Mouse (Mus musculus): ENCODE data around the gene Rhox7a. TPM values are rescaled to one million over a fixed set of nuclear protein-coding genes. Genes with fewer than 3 reads are reported as not detected.
"Not testable (repeated sequence)": the region's sequence is repeated elsewhere in the genome, so short reads cannot be mapped to it uniquely, and the experiment has no call there.

The Rhox7a gene
- polyA plus RNA-seq (2015; fragmentation: Nextera tagmentation; extraction: Ambion mirVana) = not detected in 2 replicates

DNA sequence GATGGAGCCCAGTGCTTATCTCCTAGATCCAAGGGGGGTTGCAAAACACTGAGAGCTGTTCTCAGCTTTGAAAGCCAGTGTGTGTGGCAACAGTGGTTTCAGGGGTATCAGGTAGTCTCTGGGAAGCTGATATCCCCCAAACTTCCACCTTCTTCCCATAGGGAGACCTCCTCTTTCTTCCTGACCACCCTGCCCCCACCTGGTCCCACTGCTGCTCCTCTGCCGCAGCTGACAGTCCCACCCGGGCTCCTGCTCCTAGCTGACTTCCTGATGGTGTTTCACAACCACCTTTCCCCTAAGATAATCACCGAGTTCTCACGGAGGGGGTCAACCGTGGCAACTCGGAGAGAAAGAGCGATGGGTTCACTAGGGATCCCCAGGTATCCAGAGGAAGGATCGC lies at the start of gene Rhox7a:
Gene Rhox7a (plus strand): TSS at position 301 of the 400 bp plus-strand sequence.
- not testable (repeated sequence) for ATAC-seq (ENCODE audit: extremely low read depth, insufficient number of reproducible peaks, low FRiP score, low TSS enrichment)

DNA sequence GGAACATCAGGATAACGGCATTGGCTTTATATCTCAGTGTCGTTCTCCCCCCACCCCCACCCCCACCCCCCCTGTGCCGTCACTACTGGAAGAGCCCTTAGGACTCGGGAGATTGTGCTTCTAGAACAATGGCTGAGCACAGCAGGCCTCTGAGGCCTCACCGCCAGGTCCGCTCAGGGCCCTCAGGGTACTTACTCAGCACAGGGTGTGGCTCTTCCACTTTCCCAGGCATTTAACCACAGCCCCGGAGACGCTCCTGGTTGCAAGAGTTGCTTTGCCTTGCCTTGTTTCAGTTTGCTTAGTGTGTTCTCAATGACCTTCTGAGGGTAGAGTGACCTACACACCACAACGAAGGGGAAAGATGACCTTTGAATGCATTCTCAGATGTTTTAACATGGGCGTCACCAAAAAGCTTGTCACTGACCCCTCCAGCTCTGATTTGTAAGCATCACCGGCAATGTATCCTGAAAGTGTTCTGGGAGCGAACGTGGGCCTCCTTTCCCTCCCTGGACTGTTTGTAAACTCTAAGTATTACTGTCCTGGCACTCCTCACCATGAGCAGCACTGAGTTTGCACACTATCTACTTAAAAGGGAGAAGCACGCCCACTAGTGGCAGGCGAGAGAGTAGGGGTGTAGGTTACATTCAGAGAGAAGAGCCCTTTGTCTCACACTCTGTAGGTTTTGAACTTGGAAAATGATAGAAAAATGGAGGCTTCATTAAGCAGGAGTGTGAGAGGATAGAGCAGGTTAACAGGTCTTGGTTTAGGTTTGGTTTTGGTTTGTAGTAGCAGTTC lies 24.0 kb upstream of the Rhox7a start:
- Histone ChIP-seq H3K4me1 (no peaks in the 10 kb centered on the region), H3K36me3 (no peaks in the 10 kb centered on the region), H3K4me3 (no peak overlapping the region), H3K9me3 (no peaks in the 10 kb centered on the region), H3K9ac (no peak overlapping the region), H3K27me3 (replicated peaks) (no peaks in the 10 kb centered on the region), H3K27ac (replicated peaks) (no peak overlapping the region), H3K4me2 (no peak overlapping the region)
- WGBS = 74% methylated on average over 15 of the region's 15 CpGs
- ATAC-seq (ENCODE audit: extremely low read depth, insufficient number of reproducible peaks, low FRiP score, low TSS enrichment) = no peak

More for the DNA sequence above, at the start of gene Rhox7a:
- not testable (repeated sequence) for H3K4me3 ChIP-seq; H3K4me1 ChIP-seq; H3K9me3 ChIP-seq; H3K27ac ChIP-seq (replicated peaks); H3K36me3 ChIP-seq; H3K4me2 ChIP-seq; H3K9ac ChIP-seq; H3K27me3 ChIP-seq (replicated peaks)
- 51% methylated on average over 8 of the region's 8 CpGs for WGBS

DNA sequence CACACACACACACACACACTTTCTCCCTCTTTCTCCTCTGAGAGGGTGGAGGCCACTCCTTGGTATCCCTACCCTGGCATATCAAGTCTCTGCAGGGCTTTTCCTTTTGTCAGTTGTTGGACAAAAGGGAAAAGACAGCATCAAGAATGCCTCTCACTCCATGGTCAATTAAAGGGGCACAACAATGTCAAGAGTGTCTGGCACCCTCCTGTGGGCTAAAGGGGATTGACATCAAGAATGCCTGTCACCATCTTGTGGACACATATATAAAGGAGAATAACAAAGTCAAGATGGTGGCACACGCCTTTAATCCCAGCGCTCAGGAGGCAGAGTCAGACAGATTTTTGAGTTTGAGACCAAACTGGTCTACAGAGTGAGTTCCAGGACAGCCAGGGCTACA lies 22.1 kb upstream of the Rhox7a start:
- Histone ChIP-seq H3K9ac (no peak overlapping the region), H3K27ac (replicated peaks) (no peak overlapping the region), H3K4me3 (no peak overlapping the region), H3K36me3 (no peaks in the 10 kb centered on the region), H3K4me2 (no peak overlapping the region), H3K27me3 (replicated peaks) (no peaks in the 10 kb centered on the region), H3K9me3 (no peaks in the 10 kb centered on the region), H3K4me1 (no peaks in the 10 kb centered on the region)
- no peak for ATAC-seq (ENCODE audit: extremely low read depth, insufficient number of reproducible peaks, low FRiP score, low TSS enrichment)
- WGBS = 93% methylated on average over 2 of the region's 2 CpGs

DNA sequence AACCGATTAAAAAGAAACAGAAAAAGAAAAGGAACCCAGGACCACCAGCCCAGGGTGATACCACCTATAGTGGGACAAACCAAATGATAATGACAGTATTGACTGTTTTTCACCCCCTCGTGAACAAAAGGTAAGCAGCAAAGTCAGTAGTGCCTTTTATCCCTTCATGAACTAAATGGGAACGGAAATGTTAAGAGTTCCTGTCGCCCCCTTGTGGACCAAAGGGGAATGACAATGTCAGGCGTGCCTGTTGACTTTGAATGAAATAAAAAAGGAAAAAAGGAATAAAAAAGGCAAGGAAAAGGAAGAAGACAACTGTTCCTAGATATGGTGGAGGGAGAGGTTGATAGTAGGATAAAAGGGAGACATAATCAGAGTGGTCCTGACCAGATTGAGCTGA lies 20.3 kb upstream of the Rhox7a start:
- WGBS = 26% methylated on average over 5 of the region's 5 CpGs
- Histone ChIP-seq H3K4me1 (no peaks in the 10 kb centered on the region), H3K4me3 (no peak overlapping the region), H3K27ac (replicated peaks) (no peak overlapping the region), H3K27me3 (replicated peaks) (no peaks in the 10 kb centered on the region), H3K36me3 (no peaks in the 10 kb centered on the region), H3K9ac (no peak overlapping the region), H3K9me3 (no peaks in the 10 kb centered on the region), H3K4me2 (no peak overlapping the region)
- no peak for ATAC-seq (ENCODE audit: extremely low read depth, insufficient number of reproducible peaks, low FRiP score, low TSS enrichment)

DNA sequence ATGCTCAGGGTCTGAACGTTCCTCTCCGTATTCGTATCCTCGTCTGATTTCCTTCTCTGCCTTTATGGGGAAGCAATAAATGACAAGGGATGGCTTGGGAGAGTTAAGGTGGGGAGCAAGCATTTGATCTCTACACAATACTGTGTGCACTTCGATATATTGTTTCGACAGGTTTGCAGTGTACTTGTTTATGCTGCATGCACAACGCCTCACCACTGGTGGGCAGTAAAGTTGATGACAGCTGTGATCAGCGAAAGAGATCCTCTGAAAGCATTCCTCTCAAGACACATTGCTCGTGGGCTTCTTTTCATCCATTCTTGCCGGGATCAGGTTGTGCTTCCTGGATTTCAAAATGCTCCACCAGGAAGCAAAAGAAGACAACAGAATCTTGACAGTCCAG lies 15.8 kb upstream of the Rhox7a start:
- no peak for ATAC-seq (ENCODE audit: extremely low read depth, insufficient number of reproducible peaks, low FRiP score, low TSS enrichment)
- no peaks in the 10 kb centered on the region for H3K4me1 ChIP-seq
- WGBS = 56% methylated on average over 10 of the region's 10 CpGs

DNA sequence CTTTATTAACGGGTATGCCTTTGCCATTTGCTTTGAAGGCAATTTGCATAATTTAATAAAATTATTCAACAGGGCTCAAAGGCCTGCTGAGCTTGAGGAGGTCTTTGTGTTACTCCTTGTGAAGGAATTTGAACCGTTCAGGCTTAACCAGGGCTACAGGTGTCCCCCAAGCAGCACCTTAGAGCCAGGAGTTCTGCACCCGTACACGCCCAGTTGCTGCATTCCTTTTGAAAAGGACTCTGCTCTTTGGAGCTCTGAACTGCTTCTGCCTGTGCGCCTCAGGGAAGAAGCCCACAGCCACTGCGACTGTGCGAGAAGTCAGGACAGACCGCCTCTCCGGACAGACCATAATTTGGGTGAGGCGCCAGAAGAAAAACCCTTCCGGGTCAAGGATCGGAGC lies 4.9 kb upstream of the Rhox7a start, which contains the start of gene Rhox6:
Gene Rhox6 (plus strand): TSS at position 301 of the 400 bp plus-strand sequence.
- H3K9me3 ChIP-seq; H3K4me1 ChIP-seq; H3K9ac ChIP-seq; ATAC-seq (ENCODE audit: extremely low read depth, insufficient number of reproducible peaks, low FRiP score, low TSS enrichment); H3K27ac ChIP-seq (replicated peaks); H3K27me3 ChIP-seq (replicated peaks); H3K36me3 ChIP-seq; H3K4me2 ChIP-seq; H3K4me3 ChIP-seq: not testable (repeated sequence)
- 82% methylated on average over 4 of the region's 12 CpGs for WGBS

More for the DNA sequence above, 15.8 kb upstream of the Rhox7a start:
- H3K27ac ChIP-seq (replicated peaks) = no peak overlapping the region
- H3K36me3 ChIP-seq = no peaks in the 10 kb centered on the region
- no peak overlapping the region for H3K4me3 ChIP-seq
- no peaks in the 10 kb centered on the region for H3K27me3 ChIP-seq (replicated peaks)
- H3K9ac ChIP-seq = no peak overlapping the region
- H3K9me3 ChIP-seq = no peaks in the 10 kb centered on the region
- no peak overlapping the region for H3K4me2 ChIP-seq

DNA sequence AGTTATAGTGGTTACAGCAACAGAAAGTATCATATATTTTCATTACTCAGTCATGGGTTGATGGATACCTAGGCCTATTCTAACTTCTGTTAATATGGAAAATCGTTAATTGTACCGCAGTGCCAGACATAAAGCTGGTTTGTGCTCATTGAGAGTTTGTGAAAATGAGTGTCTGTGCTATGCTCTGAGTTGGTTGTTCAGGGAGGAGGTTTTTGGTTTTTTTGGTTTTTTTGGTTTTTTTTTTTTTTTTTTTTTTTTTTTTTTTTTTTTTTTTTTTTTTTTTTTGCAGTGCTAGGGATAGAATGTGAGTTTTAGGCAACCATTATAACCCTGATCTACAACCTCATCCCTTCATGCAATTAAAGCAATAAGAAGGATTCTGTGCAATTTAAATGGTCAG lies 40.2 kb downstream of the Rhox7a start:
- H3K9me3 ChIP-seq = no peaks in the 10 kb centered on the region
- no peaks in the 10 kb centered on the region for H3K36me3 ChIP-seq
- H3K27ac ChIP-seq (replicated peaks) = no peak overlapping the region
- H3K9ac ChIP-seq = no peak overlapping the region
- WGBS = 98% methylated on average over 2 of the region's 2 CpGs
- no peak for ATAC-seq (ENCODE audit: extremely low read depth, insufficient number of reproducible peaks, low FRiP score, low TSS enrichment)
- H3K4me2 ChIP-seq = no peak overlapping the region
- no peaks in the 10 kb centered on the region for H3K4me1 ChIP-seq
- no peak overlapping the region for H3K4me3 ChIP-seq
- H3K27me3 ChIP-seq (replicated peaks) = no peaks in the 10 kb centered on the region

DNA sequence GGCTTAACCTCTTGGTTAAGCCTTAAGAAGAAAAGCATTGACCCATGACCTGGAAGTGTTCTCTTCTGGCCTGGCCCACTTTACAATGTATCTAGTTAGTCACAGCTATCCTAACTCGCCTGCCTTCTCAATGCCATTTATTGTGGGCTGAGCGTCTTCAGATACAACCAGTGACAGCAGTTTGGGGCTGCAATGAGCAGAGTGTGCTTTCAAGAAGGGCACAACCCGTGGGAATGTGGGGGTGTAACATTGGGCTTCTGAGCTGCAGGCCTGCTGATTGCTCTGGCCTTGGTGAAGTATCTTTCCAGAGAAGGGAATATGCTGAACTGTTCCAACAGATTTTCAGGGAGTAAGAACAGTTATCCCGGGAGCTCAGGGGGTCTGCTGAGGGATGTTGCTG lies 47.4 kb downstream of the Rhox7a start, which contains the start of gene Rhox8:
Gene Rhox8 (minus strand): TSS at position 101 of the 400 bp plus-strand sequence.
- no peaks in the 10 kb centered on the region for H3K36me3 ChIP-seq
- H3K9me3 ChIP-seq = no peaks in the 10 kb centered on the region
- no peak within 1 kb of the TSS for H3K4me3 ChIP-seq
- H3K4me1 ChIP-seq = no peaks in the 10 kb centered on the region
- no peak for ATAC-seq (ENCODE audit: extremely low read depth, insufficient number of reproducible peaks, low FRiP score, low TSS enrichment)
- no peak within 1 kb of the TSS for H3K9ac ChIP-seq
- H3K4me2 ChIP-seq = no peak within 1 kb of the TSS
- H3K27me3 ChIP-seq (replicated peaks) = no peaks in the 10 kb centered on the region
- WGBS = 59% methylated on average over 4 of the region's 4 CpGs
- no peak within 1 kb of the TSS for H3K27ac ChIP-seq (replicated peaks)

Other genes with a start within 250 kb of the Rhox7a start
- not detected in 2 replicates for gene Rhox4f, start 224.0 kb upstream of the Rhox7a start, polyA plus RNA-seq (2015; fragmentation: Nextera tagmentation; extraction: Ambion mirVana)
- not detected in 2 replicates for gene Rhox3g, start 203.1 kb upstream of the Rhox7a start, polyA plus RNA-seq (2015; fragmentation: Nextera tagmentation; extraction: Ambion mirVana)
- not detected in 2 replicates for gene Rhox2g, start 188.2 kb upstream of the Rhox7a start, polyA plus RNA-seq (2015; fragmentation: Nextera tagmentation; extraction: Ambion mirVana)
- gene Rhox4g, start 180.4 kb upstream of the Rhox7a start, polyA plus RNA-seq (2015; fragmentation: Nextera tagmentation; extraction: Ambion mirVana) = not detected in 2 replicates
- gene Rhox3h, start 162.9 kb upstream of the Rhox7a start, polyA plus RNA-seq (2015; fragmentation: Nextera tagmentation; extraction: Ambion mirVana) = not detected in 2 replicates
- not detected in 2 replicates for gene Rhox2h, start 158.4 kb upstream of the Rhox7a start, polyA plus RNA-seq (2015; fragmentation: Nextera tagmentation; extraction: Ambion mirVana)
- 10.6 and 12.4 TPM in 2 replicates for gene Rhox5, start 26.8 kb upstream of the Rhox7a start, polyA plus RNA-seq (2015; fragmentation: Nextera tagmentation; extraction: Ambion mirVana)
- gene Rhox6, start 4.8 kb upstream of the Rhox7a start, polyA plus RNA-seq (2015; fragmentation: Nextera tagmentation; extraction: Ambion mirVana) = not detected in 2 replicates
- gene Rhox8, start 47.3 kb downstream of the Rhox7a start, polyA plus RNA-seq (2015; fragmentation: Nextera tagmentation; extraction: Ambion mirVana) = not detected in 2 replicates
- gene Rhox7b, start 65.5 kb downstream of the Rhox7a start, polyA plus RNA-seq (2015; fragmentation: Nextera tagmentation; extraction: Ambion mirVana) = not detected in 2 replicates
- not detected in 2 replicates for gene Rhox9, start 70.1 kb downstream of the Rhox7a start, polyA plus RNA-seq (2015; fragmentation: Nextera tagmentation; extraction: Ambion mirVana)
- gene Btg1-ps1, start 187.1 kb downstream of the Rhox7a start, polyA plus RNA-seq (2015; fragmentation: Nextera tagmentation; extraction: Ambion mirVana) = not detected in 2 replicates
- gene Btg1-ps2, start 211.4 kb downstream of the Rhox7a start, polyA plus RNA-seq (2015; fragmentation: Nextera tagmentation; extraction: Ambion mirVana) = not detected in 2 replicates
- not detected in 2 replicates for gene Rhox10, start 234.8 kb downstream of the Rhox7a start, polyA plus RNA-seq (2015; fragmentation: Nextera tagmentation; extraction: Ambion mirVana)